8 mouse cellular contexts compared by ENCODE assay signal in genomic region chr14:20181466-20181921, GRCm38 (mm10). TPM values are rescaled to one million over a fixed set of nuclear protein-coding genes. Genes with fewer than 3 reads are reported as not detected.
DNase-seq lines count a peak whose midpoint lies in the region; ATAC-seq and TF ChIP-seq lines count a peak whose summit lies in the region.

Gene Kcnk5 (minus strand): TSS chr14:20181809.

- H3K4me3 ChIP-seq in E14TG2a.4 (replicated peaks; ENCODE audit: low read length): peak within 1 kb of the TSS; percentile 97
- H3K4me3 ChIP-seq in forebrain, embryonic 15.5 days: peak within 1 kb of the TSS; percentile 61
- peak within 1 kb of the TSS; percentile 75 for H3K4me3 ChIP-seq in liver, postnatal 0 days (ENCODE audit: low read depth, low read length)
- H3K4me3 ChIP-seq in neural tube, embryonic 13.5 days: peak within 1 kb of the TSS; percentile 64
- peak within 1 kb of the TSS; percentile 85 for H3K4me3 ChIP-seq in testis, adult 2 months (ENCODE audit: control insufficient read depth, low read depth, low read length)

- DNase-seq in cerebellum, adult 11-12 months: peak; percentile 7
- peak; percentile 82 to 89 for DNase-seq in heart, postnatal 14 days
- DNase-seq in large intestine, adult 2 months (ENCODE audit: low read depth, low spot score): no peak
- peak; percentile 95 for DNase-seq in liver, postnatal 0 days

- WGBS in forebrain, embryonic 15.5 days: under 1% methylated on average over 36 of the region's 36 CpGs
- under 1% methylated on average over 36 of the region's 36 CpGs for WGBS in large intestine, adult 2 months
- WGBS in liver, postnatal 0 days (ENCODE audit: insufficient replicate concordance): 1% methylated on average over 36 of the region's 36 CpGs
- WGBS in neural tube, embryonic 13.5 days: 0% methylated on average over 36 of the region's 36 CpGs

- peak within 1 kb of the TSS; percentile 43 for H3K9ac ChIP-seq in forebrain, embryonic 15.5 days (replicated peaks)
- peak within 1 kb of the TSS; percentile 64 for H3K9ac ChIP-seq in liver, postnatal 0 days (replicated peaks)
- H3K9ac ChIP-seq in neural tube, embryonic 13.5 days: peak within 1 kb of the TSS; percentile 64

- TF ChIP-seq EP300 in liver, postnatal 0 days (IDR thresholded peaks at IDR 0.05; ENCODE audit: low read depth): no peak

- no peaks in the 10 kb centered on the region for H3K27me3 ChIP-seq in E14TG2a.4 (ENCODE audit: insufficient read depth, low read length)
- no peaks in the 10 kb centered on the region for H3K27me3 ChIP-seq in forebrain, embryonic 15.5 days
- H3K27me3 ChIP-seq in liver, postnatal 0 days (ENCODE audit: insufficient read depth, low read length): no peaks in the 10 kb centered on the region
- H3K27me3 ChIP-seq in neural tube, embryonic 13.5 days: peaks cover 13% of the 10 kb centered on the region
- H3K27me3 ChIP-seq in testis, adult 2 months (ENCODE audit: control insufficient read depth, insufficient read depth, low read length): no peaks in the 10 kb centered on the region

- peak; percentile 48 for TF ChIP-seq POLR2A in testis, adult 2 months (IDR thresholded peaks at IDR 0.05; ENCODE audit: control insufficient read depth, low read depth, low read length)

- intact Hi-C loops in heart, postnatal 14 days (cut with DNase I): no loop called here

- TF ChIP-seq CTCF in E14TG2a.4 (conservative IDR thresholded peaks at IDR 0.05; ENCODE audit: low read length): no peak
- no peak for TF ChIP-seq CTCF in liver, postnatal 0 days (IDR thresholded peaks at IDR 0.05; ENCODE audit: low read depth)
- TF ChIP-seq CTCF in testis, adult 2 months (IDR thresholded peaks at IDR 0.05; ENCODE audit: control insufficient read depth, insufficient read depth, insufficient replicate concordance, low read depth, low read length): no peak

- H3K27ac ChIP-seq in forebrain, embryonic 15.5 days (replicated peaks): no peak within 1 kb of the TSS
- peak within 1 kb of the TSS; percentile 55 for H3K27ac ChIP-seq in liver, postnatal 0 days (ENCODE audit: low read depth)
- no peak within 1 kb of the TSS for H3K27ac ChIP-seq in neural tube, embryonic 13.5 days (replicated peaks)
- H3K27ac ChIP-seq in testis, adult 2 months (ENCODE audit: control insufficient read depth, insufficient read depth, low read depth, low read length): no peak within 1 kb of the TSS

- peak; percentile 93 for ATAC-seq in forebrain, embryonic 15.5 days (replicated peaks)
- ATAC-seq in liver, postnatal 0 days: peak; percentile 95
- ATAC-seq in neural tube, embryonic 13.5 days (ENCODE audit: low read depth): peak; percentile 95

- peaks cover 34% of the 10 kb centered on the region for H3K36me3 ChIP-seq in E14TG2a.4 (ENCODE audit: insufficient read depth, low read length)
- H3K36me3 ChIP-seq in forebrain, embryonic 15.5 days: no peaks in the 10 kb centered on the region
- no peaks in the 10 kb centered on the region for H3K36me3 ChIP-seq in liver, postnatal 0 days (replicated peaks; ENCODE audit: insufficient read depth, low read length)
- no peaks in the 10 kb centered on the region for H3K36me3 ChIP-seq in neural tube, embryonic 13.5 days
- no peaks in the 10 kb centered on the region for H3K36me3 ChIP-seq in testis, adult 2 months (ENCODE audit: control insufficient read depth, insufficient read depth, low read length)

- peaks cover 77% of the 10 kb centered on the region for H3K4me1 ChIP-seq in E14TG2a.4 (replicated peaks; ENCODE audit: low read depth, low read length)
- H3K4me1 ChIP-seq in forebrain, embryonic 15.5 days: peaks cover 32% of the 10 kb centered on the region
- H3K4me1 ChIP-seq in liver, postnatal 0 days (ENCODE audit: insufficient read depth): peaks cover 33% of the 10 kb centered on the region
- H3K4me1 ChIP-seq in neural tube, embryonic 13.5 days (replicated peaks): peaks cover 50% of the 10 kb centered on the region
- H3K4me1 ChIP-seq in testis, adult 2 months (ENCODE audit: control insufficient read depth, insufficient read depth, low read length): peaks cover 11% of the 10 kb centered on the region

- peak within 1 kb of the TSS; percentile 90 for H3K4me2 ChIP-seq in forebrain, embryonic 15.5 days (replicated peaks)
- peak within 1 kb of the TSS; percentile 94 for H3K4me2 ChIP-seq in liver, postnatal 0 days (ENCODE audit: low read depth, low read length)
- H3K4me2 ChIP-seq in neural tube, embryonic 13.5 days: peak within 1 kb of the TSS; percentile 96

- no peaks in the 10 kb centered on the region for H3K9me3 ChIP-seq in E14TG2a.4 (ENCODE audit: low read length)
- no peaks in the 10 kb centered on the region for H3K9me3 ChIP-seq in forebrain, embryonic 15.5 days
- H3K9me3 ChIP-seq in liver, postnatal 0 days (ENCODE audit: low read length): no peaks in the 10 kb centered on the region
- no peaks in the 10 kb centered on the region for H3K9me3 ChIP-seq in neural tube, embryonic 13.5 days

RNA-seq across cellular contexts. Expression of gene Kcnk5, which starts in this region (rescaled TPM):
- 3.3 TPM in 2 replicates for polyA plus RNA-seq in forebrain, embryonic 15.5 days (2015; fragmentation: Nextera tagmentation; extraction: Ambion mirVana)
- total RNA-seq in heart, postnatal 14 days (2021): under 1 TPM; 0.88 to 0.98 TPM
- polyA plus RNA-seq in large intestine, adult 2 months (2012; rRNA removed): 20.4 and 37.5 TPM in 2 replicates
- polyA plus RNA-seq in liver, postnatal 0 days (2015; fragmentation: Nextera tagmentation; extraction: Ambion mirVana): 4.5 and 5.1 TPM in 2 replicates
- polyA plus RNA-seq in neural tube, embryonic 13.5 days (2015; fragmentation: Nextera tagmentation; extraction: Ambion mirVana): 3.4 and 3.9 TPM in 2 replicates
- 11.6 and 11.8 TPM in 2 replicates for polyA plus RNA-seq in testis, adult 2 months (2012; rRNA removed)

Comparison
In these comparisons a context has a peak if more than half of its experiments do, and no peak if none do; other contexts are left out.
1. Peak in DNase-seq in heart, postnatal 14 days; RNA of the gene not detected or under 1 TPM.